Mouse (Mus musculus) lung, postnatal 10 days (tissue): ENCODE measurements around the gene Mia.

Experiments
- DNase-seq: peaks from one replicate; pipeline ENCODE4 v3.0.0; 2021

Mia gene

GRCm38 (mm10) chr7:27180837-27181695, at the start of gene Mia, which contains the start of gene Gm21983:
Gene Mia, minus strand, starts transcription at chr7:27181157.
Gene Gm21983, minus strand, starts transcription at chr7:27181086.
- no peak for DNase-seq

GRCm38 (mm10) chr7:27228865-27229264, 47.9 kb upstream of the Mia start:
- DNase-seq = no peak

GRCm38 (mm10) chr7:27228281-27228821, 47.4 kb upstream of the Mia start, which contains the start of gene Itpkc:
Gene Itpkc, minus strand, starts transcription at chr7:27228661.
- peak; percentile 98 for DNase-seq

GRCm38 (mm10) chr7:27227676-27228075, 46.7 kb upstream of the Mia start:
- peak; percentile 19 for DNase-seq

- DNase-seq = no peak
Observed at GRCm38 (mm10) chr7:27227276-27227675, 46.3 kb upstream of the Mia start.

- DNase-seq = peak; percentile 42
Observed at GRCm38 (mm10) chr7:27224877-27225575, 44.1 kb upstream of the Mia start.

GRCm38 (mm10) chr7:27222538-27222937, 41.6 kb upstream of the Mia start:
- no peak for DNase-seq

GRCm38 (mm10) chr7:27221939-27222338, 41.0 kb upstream of the Mia start:
- no peak for DNase-seq

GRCm38 (mm10) chr7:27219937-27220336, 39.0 kb upstream of the Mia start:
- no peak for DNase-seq

- no peak for DNase-seq
Observed at GRCm38 (mm10) chr7:27218586-27218985, 37.6 kb upstream of the Mia start.

- no peak for DNase-seq
Observed at GRCm38 (mm10) chr7:27212626-27213025, 31.7 kb upstream of the Mia start.

- no peak for DNase-seq
Observed at GRCm38 (mm10) chr7:27203730-27204449, 22.9 kb upstream of the Mia start.

- DNase-seq = no peak
Observed at GRCm38 (mm10) chr7:27198779-27199178, 17.8 kb upstream of the Mia start.

- DNase-seq = no peak
Observed at GRCm38 (mm10) chr7:27198355-27198754, 17.4 kb upstream of the Mia start.

- no peak for DNase-seq
Observed at GRCm38 (mm10) chr7:27197634-27198033, 16.7 kb upstream of the Mia start.

- no peak for DNase-seq
Observed at GRCm38 (mm10) chr7:27197136-27197535, 16.2 kb upstream of the Mia start.

GRCm38 (mm10) chr7:27195681-27196611, 15.0 kb upstream of the Mia start, which contains the start of the genes BC024978 and Snrpa:
Gene BC024978, plus strand, starts transcription at chr7:27195781.
Gene Snrpa, minus strand, starts transcription at chr7:27196271.
- DNase-seq = peak; percentile 99

- no peak for DNase-seq
Observed at GRCm38 (mm10) chr7:27193731-27194130, 12.8 kb upstream of the Mia start.

- no peak for DNase-seq
Observed at GRCm38 (mm10) chr7:27192434-27192833, 11.5 kb upstream of the Mia start.

GRCm38 (mm10) chr7:27189271-27189931, 8.4 kb upstream of the Mia start:
- no peak for DNase-seq

- DNase-seq = no peak
Observed at GRCm38 (mm10) chr7:27185986-27186385, 5.0 kb upstream of the Mia start.
